Mouse (Mus musculus): Measurements from ENCODE around the gene Dio3.

Gene Dio3

DNA sequence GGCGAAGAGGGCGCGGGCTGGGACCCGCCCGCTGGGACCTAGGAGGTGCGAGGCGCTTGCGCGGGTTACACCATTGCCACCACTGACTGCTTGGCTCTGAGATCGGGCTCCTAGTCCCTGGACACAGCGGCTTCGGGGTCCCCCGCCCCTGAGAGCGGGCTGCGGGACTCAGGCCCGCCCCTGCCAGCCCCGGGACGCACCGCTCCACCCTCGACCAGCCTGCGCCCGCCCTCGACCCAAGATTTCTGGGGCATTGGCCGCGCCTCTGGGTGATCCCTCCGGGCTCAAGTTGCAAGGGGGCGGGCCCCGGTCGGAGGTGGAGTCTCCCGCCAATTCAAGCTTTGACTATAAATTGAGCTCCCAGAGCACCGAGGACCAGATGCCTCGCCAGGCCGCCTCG lies at the start of gene Dio3:
Gene Dio3 (plus strand): TSS at position 216 of the 400 bp plus-strand sequence.
- DNase-seq: peak; percentile 69 to 78

DNA sequence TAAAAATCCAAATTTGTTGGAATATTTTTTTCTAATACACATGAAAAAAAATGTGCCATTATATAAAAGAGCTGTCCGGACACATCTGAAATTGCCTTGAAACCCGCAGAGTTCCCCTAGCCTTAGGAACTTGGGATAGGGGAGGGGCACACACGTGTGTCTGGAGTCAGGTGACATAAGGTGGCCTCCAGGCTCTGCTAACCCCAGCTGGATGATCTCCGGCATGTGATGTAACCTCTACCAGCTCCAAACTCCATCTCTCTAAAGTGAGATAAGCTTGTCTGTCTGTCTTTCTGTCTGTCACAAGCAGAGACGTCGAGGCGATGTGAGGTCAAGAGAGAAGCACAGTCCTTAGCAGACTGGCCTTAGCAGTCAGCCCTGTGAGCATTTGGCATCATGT lies 48.6 kb upstream of the Dio3 start:
- no peak for DNase-seq

DNA sequence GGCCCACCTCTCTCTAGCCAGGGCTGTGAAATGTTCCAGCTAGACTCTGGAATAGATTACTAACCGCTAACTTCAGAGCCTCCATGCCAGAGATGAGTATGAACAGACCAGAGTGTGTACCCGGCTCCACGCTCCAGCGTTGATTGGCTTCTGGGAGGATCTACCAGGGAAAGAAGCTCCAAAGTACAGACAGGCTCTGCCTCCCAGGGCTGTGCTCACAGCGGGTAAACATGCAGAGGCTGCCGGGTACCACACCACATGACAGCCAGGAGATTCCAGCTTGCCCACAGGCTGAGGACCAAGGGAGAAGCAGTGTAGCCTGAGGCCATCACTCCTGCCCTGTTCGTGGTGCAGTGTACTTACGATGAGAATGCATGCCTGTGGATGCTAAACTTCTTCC lies 48.1 kb upstream of the Dio3 start:
- DNase-seq: peak; percentile 30 to 64

DNA sequence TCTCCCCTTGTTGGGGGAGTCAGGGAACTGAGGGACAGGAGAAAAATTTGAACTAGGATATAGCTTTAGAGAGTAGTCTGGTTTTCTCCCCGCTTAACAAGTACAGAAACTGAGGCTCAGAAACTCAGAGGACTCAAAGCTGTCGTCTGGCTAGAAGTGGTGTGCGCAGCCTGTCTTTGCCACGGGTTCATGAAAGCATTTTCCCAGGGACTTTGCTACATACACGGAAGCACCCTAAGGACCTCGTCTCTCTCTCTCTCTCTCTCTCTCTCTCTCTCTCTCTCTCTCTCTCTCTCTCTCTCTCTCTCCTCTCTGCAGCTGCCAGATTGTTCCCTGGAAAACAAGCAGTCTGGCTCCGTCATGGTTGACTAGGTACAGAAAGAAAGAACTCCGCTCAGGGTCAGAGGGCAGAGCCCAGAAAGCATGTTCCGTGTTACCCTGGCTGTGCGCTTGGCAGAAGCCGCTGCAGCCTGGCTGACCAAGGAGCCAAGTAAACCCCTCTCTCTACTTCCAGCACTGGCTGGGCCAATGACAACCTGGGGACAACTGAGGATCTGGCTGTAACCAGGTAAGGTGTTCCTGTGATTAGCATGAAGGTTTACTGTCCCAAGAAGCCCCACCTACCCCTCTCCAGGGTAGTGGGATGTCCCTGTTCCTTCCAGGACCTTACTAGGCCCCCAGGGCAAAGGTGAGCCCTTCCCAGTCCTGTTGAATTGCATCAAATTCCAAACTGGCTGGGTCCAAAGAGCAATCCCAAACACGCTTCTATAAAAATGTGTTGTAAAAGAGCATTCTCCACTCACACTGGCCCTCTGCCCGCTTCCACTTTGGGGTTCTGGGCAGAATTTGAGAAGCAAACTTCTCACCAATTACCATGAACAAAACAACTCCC lies 46.9 kb upstream of the Dio3 start:
- DNase-seq: peak; percentile 39 to 68

DNA sequence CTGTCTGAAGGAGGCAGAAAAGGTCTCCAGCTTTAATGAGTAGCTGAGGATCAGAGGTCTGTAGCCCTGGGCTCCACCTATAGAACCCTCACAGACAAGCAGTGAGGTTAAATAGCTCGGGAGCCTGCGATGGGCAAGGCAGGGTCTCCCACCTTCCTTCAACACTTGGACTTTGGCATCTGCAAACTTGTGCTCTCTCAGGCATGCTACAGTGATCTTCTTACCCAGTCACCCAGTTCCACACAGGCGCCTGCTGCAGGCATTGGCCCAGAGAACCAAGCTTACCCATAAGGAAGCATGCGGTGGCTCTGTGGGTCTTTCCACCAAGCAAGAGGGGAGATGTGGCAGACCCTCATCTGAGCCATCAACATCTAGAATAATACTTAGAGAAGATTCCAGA lies 43.0 kb upstream of the Dio3 start:
- peak in 1 of 2 experiments; percentile 43 for DNase-seq

DNA sequence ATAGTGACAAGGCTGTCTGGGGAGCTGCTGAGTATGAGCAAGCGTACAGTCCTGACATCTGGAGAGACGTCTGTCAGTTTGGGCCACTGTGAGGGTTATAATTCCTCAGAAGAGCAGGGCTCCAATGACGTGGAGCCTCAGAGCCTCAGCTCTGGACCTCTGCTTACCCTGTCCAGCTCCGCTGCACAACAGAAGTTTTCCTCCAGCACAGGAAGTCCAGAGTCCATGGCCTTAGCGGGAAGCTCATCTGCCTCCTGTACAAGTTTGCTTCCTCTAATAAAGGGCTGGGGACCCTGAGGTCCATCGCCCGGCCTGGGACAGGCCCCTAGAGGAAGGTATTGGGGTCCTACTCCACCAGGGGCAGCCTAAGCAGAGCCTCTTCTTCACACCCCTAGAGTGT lies 41.8 kb upstream of the Dio3 start:
- DNase-seq: peak in 1 of 2 experiments; percentile 35

DNA sequence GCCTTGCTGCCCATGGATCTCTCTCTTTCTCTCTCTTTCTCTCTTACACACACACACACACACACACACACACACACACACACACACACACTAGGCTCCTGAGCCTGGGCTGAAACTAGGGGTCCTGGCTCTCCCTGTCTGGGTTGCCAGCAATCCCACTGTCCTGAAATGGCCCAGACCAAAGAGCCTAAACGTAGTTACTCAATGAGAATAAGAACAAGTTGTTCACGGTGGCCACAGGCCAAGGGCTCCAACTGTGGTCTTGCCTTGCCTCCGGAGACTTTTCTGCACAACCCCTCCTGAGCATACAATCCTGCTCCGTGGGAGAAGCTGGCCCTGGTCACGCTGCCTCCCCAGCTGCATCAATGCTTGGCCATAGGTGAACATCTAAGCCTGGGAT lies 39.5 kb upstream of the Dio3 start:
- DNase-seq: no peak

DNA sequence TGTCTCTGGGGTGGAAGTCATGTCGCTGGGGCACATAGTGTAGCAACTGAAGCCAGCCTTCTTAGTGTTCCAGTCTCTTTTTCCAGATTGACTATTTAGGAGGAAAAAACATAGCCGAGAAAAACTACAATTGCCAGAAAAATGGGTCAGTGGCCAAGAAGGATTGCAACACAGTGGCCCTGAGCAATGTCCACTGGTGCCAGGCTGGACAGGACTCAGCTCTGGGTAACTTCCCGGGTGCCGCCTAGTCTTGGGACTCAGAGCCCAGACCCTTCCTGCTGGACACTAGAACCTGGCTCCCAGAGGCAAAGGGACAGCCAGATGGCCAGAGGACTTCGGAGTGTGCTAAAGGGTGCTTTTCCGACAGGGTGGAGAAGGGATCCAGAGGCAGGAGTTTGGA lies 34.3 kb upstream of the Dio3 start:
- no peak for DNase-seq

DNA sequence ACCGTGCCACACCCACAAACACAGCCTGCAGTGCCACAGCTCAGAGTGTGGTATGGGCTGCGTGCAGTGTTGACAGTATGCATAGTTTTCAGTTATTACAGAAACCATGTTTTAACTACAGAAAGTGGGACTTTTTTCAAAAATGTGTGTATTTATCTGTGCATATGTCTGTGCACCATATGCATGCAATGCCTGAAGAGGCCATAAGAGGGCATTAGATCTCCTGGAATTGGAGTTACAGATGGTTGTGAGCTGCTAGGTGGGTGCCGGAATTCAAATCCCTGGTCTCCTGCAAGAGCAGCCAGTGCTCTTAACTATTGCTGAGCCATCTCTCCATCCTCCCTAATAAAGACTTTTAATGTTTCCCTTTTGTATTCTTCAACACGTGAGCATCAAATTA lies 33.4 kb upstream of the Dio3 start:
- no peak for DNase-seq

DNA sequence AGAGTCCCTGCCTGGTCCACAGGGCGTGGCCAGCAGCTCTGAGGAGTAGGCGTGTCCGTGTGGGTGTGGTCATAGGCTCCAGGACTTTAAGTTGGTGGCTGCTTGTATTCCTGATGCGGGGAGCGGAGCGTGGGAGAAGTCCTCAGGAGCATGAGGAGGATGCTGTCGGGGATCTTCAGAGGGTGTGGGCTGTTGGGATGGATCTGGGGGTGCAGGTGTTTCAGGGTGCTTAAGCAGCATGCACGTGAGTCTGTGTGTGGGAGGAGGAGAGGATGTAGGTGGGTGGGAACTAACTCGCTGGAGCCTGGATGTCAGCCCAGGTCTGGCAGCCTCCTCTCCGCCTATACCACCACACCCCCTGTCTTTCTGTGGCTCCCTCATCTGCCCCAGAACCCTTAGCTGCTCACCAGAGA lies 26.7 kb upstream of the Dio3 start:
- DNase-seq: peak; percentile 36 to 53

DNA sequence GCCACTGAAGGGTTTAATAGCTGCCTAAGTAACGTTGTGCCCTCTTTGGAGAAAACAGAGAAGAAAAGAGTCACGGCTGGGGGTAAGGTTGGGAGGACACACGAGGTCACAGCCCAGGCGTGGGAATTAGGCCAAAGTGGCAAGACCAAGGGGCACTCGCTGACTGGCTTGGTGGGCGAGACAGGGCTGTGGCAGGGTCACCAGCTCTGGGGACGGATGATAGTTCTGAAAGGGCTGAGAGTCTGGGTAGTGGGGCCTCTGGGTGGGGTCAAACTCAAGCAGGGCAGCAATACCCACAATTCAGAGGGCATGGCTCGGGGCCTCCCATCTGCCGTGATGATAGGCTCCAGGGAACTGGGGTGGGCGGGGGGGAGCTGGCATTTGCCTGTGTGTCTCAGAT lies 23.1 kb upstream of the Dio3 start:
- no peak for DNase-seq

DNA sequence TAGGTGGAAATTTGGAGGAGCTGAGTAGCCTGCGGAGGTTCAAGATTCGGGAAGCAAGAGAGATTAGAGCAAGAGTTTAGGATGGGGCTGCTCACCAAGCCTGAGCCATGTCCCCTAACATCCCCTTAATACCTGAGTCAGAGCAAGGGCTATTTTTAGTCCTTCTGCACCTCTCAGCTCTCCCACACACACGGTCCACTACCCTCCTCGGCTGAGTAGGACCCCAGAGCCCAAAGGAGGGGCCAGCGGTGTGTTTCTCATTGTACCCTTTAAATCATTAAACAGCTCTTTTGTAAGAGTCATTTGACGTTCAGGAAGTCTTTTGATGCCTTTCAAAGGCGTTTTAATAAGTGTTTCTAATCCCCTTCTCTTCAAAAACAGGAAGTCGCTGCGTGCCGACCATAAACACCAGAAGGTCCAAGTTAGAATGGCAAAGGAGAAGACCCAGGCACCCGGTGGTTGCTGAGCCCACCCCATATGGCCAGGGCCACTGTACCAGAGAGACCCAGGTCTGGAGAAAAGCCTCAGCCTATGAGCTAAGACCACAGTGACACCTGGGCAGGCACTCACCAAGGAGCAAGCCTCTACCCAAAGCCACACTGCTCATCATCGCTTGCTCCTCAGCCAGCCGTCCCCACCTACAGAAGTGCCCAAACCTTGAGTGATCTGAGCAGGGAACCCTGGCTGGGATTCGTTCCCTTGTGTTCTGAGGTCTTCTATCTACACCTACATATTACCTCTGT lies 22.2 kb upstream of the Dio3 start:
- DNase-seq: peak; percentile 22 to 54

DNA sequence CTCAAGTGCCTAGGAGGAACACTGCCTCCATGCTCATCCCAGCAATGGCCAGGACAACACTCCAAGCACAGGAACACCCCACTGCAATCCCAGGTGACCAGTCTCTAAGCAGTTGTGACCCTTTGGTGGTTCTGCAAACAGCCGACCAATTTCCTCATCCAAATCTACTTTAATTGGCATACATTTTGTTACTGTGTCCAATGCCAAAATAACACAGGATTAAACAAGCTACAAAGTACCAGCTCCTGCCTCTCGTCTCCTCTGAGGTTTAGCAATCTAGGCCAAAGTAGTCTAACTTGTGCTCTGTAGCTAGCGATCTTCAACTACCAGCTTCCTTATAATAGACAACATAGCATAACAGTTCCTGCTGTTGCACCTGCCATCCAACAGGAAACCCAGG lies 10.6 kb upstream of the Dio3 start:
- DNase-seq: no peak

DNA sequence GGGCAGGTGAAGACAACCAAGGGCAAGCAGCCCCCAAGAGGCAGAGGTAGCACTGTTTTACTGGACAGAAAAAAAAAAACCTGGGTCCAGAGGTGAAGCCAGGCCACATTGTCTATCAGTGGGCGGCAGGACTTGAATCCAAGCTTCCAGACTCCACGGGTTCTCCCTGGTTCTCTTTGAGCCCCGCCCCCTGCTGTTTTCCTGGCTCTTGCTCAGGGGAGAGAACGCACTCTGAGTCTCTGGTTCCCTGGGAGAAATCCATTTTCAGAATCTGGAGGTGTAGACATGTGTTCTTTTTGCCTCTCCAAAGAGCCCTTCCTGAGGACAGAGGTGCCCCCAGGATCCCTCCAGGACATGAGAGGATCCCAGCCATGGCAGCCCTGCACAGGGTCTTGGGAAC lies 9.2 kb upstream of the Dio3 start:
- no peak for DNase-seq

DNA sequence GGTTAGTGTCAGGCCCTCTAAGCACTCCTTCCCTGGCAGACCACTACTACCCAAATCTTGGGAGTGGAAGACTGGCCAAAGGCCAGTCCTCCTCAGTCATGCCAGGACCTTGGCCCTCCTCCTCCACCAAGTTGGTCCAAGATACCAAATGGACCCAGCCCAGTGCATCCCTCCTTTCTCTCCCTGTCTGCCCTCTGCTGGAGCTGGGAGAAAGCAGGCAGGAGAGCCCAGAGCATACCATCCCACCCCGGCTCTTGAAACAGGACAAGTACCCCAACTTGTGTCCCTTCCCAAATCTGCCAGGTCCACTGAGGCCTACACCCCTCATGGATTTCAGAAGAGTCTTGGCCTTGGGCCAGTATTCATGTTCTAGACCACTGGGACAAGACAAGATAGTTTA lies 2.8 kb upstream of the Dio3 start:
- no peak for DNase-seq

DNA sequence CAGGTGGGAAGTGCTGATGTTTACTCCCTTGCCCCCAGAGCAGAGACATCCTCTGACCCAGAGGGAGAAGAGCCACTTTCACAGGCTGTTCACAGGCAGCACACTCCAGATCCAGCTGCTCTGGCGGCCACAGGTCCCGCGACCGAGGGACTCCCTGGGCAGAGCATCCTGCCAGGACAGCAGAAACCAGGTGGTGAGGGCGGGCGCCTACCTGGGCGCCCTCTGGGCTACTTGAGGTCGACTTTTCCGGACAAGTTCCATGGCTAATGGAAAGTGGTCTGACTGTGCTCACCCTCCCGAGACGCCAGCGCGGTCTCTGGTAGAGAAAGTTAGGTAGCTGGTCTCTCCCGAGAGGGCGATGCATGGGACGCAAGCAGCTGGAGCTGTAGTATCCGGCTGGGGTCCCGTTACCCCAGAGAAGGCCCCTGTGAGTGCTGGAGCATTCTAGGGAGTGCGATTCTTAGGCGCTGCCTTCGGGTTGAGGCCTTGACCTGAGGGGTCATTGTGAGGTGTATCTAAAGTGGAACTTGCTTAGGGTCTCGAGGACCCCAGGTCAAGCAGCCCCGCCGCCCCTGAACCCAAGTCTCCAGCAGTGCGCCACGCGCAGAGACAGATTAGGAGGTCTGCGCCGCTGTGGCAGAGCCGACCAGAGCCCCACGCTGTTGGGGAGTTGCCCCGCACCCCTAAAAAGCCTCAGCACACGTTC lies 1.5 kb upstream of the Dio3 start:
- DNase-seq: peak in 1 of 2 experiments; percentile 23

DNA sequence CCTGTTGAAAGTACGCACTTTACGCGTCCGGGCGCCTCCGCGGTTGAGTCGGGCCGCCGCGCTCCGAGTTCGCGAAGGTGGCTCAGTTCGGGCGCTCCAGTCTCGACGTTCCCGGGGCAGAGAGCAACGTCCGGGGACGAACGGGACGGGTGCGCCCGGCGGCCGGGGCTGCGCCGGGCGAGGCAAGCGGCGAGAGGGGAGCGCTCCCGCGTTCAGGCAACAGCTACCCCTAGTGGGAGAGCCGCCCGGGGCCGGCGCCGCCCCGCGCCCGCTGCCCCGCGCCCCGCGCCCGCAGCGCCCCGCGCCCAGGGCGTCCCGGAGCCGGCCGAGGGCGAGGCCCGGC lies 932 bp upstream of the Dio3 start:
- peak; percentile 54 to 67 for DNase-seq

DNA sequence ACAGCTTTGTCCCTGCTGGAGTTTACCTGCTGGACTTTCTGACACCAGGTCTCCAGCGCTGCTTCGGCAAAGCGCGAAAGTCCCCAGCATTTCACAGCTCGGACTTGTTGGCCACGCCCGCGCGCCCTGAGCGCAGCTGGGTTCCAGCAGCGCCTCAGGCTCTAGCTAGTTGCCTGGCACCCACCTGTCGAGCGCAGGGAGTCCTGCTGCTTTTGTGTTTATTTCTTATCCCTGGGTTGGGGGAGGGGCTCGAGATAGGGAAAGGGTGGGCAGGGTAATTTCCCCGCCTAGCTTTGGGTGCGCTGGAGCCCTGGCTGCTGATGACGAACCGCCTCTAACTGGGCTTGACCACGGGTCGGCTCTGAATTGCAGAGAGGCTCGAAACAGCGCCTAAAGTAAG lies 1.5 kb downstream of the Dio3 start:
- peak in 1 of 2 experiments; percentile 33 for DNase-seq

DNA sequence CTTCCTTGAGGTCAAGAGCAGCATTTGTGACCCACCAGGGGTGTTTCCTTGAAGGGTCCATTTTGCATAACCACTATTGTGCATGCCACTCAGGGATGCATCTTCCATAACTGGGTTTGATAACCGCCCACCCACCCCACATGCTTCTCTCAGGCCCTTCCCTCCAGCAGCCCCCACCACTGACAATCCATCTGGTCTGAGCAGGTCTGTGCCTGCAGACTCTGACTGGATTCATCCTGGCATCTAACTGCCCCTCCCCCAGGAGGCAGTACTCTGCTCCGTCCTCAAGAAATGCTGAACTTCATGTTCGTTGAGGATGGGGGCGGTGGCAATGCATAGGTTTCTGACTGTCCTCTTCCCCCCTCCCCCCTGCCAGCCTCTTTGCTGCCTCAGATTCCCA lies 4.9 kb downstream of the Dio3 start:
- DNase-seq: no peak

DNA sequence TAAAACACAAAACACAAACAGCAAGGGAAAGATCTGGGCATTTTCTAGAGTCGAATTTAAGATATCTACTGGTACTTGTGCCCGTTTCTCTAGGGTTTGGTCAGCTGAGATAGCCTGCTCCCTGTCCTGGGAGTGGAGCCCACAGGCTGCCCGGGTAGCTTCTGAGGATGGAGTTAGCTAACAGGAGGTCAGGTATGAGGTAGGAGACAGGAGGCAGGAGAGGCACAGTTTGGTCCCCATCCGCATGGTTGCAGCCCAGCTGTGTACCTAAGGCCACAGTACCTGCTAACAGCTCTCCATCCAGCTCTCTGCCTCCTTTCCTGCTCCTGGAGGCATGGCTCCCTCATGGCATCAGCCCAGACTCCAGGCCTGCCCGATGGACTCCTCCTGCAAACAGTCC lies 13.9 kb downstream of the Dio3 start:
- no peak for DNase-seq

DNA sequence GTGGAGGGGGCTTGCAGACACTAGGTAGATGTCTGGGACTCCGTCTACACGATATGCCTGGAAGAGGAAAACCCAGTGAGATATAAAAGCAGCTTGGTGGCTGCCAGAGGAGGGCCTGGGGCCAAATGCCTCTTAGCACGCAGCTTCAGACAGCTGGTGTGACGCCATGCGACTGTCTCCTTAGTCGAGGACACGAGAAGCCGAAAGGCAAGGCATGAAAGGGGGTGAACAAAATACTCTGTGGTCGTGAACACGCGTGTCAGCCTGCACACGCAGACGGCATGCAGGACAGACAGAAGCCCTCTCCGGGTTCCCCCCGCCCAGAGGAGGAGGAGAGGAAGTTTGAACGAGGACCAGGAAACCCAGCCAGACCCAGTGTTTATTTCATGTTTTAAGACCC lies 16.0 kb downstream of the Dio3 start:
- DNase-seq: peak in 1 of 2 experiments; percentile 26

DNA sequence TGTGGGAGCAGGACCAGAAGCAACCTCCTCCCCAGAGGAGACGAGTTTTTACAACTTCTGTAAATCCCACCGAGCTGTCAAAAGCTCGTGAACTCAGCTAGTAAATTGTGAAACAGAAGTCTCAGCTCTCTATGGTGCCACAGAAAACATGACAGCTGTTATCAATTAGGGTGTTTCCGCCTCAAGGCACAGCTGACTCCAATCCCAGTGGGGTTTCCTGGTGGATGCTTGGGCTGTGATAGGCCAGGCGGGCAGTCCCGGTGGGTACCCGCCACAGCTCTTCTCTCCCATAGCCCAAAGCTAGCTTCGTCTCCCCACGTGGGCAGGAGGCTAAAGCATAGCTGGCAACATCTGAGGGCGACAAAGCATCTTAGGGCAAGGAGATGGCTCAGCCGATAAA lies 19.8 kb downstream of the Dio3 start:
- peak; percentile 23 to 39 for DNase-seq

DNA sequence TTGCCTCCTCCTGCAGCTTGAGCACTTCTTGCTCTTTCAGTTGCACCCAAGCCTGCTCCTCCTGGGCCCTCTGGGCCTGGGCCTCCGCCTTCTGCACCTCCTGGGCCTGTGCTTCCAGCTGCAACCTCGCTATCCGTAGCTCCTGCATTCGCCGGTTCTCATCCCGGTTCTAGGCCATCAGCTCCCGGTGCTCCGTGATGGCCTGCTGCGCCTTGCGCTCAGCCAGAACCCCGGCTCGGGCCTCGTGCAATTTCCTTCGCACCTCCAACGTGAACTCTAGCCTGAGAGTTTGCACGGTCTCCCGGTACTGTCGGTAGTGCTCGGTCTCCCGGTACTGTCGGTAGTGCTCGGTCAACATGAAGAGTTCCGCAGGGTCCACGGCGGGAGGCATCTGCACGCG lies 40.8 kb downstream of the Dio3 start:
- no peak for DNase-seq

All from kidney, postnatal 4 days (tissue).